Mouse (Mus musculus): ENCODE measurements around the gene Chml.

The Chml gene

GRCm38 (mm10) chr1:175648615-175649014, 44.1 kb downstream of the Chml start:
- no peak for DNase-seq

GRCm38 (mm10) chr1:175646952-175647351, 45.7 kb downstream of the Chml start:
- DNase-seq = no peak

- no peak for DNase-seq
Measured at GRCm38 (mm10) chr1:175643496-175644265, 49.0 kb downstream of the Chml start.

- DNase-seq = peak; percentile 67
Measured at GRCm38 (mm10) chr1:175640435-175641150, 52.1 kb downstream of the Chml start.

- no peak for DNase-seq
Measured at GRCm38 (mm10) chr1:175639072-175639471, 53.6 kb downstream of the Chml start.

GRCm38 (mm10) chr1:175637677-175638076, 55.0 kb downstream of the Chml start:
- DNase-seq = peak; percentile 23

- no peak for DNase-seq
Measured at GRCm38 (mm10) chr1:175632470-175632869, 60.2 kb downstream of the Chml start.
